Mouse (Mus musculus) brain, adult 2 months (tissue): ENCODE data around the gene Nqo2.

Source experiments
- DNase-seq: peaks from one replicate; pipeline ENCODE4 v3.0.0; 2011; ENCODE audit warnings: low read depth, low spot score

The Nqo2 gene

DNA sequence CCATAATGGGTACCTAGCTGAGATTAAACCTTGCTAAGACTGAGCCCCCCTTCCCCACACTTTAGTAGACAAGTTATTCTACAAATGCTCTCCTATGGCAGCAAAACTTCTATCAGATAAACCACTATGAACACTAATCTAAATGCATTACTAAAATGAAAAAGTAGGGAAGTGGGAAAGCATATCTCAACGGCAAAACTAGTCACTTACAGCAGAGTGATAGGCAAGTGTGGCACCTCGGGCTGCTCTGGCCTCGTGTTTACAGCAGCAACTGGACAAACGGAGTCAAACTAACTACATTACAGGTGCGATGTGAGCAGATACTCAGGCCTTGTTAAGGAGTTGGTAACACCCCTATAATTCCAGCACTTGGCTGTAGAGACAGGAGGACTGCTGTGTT lies 25.1 kb downstream of the Nqo2 start:
- DNase-seq = no peak

- peak; percentile 91 for DNase-seq
These were observed 30.7 kb downstream of the Nqo2 start for GRCm38 (mm10) chr13:33995197-33995596.

- peak; percentile 96 for DNase-seq
These were observed 37.8 kb downstream of the Nqo2 start, which contains the start of the genes Ripk1 and Serpinb6a for GRCm38 (mm10) chr13:34002058-34003006. TSS of gene Ripk1 (plus strand) at chr13:34002363. TSS of gene Serpinb6a (minus strand) at chr13:34002794.

- DNase-seq = peak; percentile 24
These were observed 38.6 kb downstream of the Nqo2 start for GRCm38 (mm10) chr13:34003058-34003457.

GRCm38 (mm10) chr13:34007234-34007633 lies 42.7 kb downstream of the Nqo2 start:
- DNase-seq = no peak

DNA sequence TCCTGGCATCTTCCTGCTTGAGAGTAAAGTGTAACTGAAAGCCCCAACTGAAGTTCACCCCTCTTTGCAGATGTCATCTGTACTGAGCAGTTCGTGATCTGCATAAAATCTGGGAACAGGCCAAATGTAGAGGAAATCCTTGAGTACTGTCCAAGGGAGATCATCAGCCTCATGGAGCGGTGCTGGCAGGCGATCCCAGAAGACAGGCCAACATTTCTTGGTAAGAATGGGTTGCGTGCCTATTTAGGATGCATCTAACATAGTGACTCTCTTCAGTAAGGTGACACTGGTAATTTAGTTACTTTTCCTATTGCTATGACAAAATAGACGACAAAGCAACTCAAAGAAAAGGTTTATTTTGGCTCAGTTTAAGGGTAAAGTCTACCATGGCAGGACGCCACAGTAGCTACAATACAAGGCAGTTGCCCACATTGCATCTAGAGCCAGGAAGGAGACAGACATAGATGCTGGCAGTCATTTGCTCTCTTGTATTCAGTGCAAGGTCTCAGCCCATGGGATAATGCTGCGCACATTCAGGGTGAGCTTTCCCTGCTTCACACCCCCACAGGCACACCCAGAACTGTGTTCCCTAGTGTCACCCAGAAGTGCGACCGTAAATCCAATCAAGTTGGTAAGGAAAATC lies 52.6 kb downstream of the Nqo2 start:
- DNase-seq = peak; percentile 47

DNA sequence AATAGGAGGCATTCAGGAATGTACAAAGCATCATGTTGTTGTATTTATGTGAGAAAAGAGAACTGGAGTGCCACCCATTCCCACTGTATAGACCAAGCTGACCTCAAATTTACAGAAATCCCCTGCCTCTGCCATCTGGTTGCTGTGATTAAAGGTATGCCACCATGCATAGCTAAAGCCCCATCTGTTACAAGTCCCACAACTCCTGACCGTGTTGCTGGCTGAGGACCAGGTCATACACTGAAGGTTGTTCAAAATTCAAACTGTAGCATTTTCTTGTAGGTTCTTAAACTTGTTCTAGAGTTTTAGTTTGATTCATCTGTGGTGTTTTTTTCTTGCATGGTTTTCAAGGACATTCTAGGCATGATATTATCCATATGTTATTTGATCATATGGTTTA lies 54.0 kb downstream of the Nqo2 start:
- no peak for DNase-seq

DNA sequence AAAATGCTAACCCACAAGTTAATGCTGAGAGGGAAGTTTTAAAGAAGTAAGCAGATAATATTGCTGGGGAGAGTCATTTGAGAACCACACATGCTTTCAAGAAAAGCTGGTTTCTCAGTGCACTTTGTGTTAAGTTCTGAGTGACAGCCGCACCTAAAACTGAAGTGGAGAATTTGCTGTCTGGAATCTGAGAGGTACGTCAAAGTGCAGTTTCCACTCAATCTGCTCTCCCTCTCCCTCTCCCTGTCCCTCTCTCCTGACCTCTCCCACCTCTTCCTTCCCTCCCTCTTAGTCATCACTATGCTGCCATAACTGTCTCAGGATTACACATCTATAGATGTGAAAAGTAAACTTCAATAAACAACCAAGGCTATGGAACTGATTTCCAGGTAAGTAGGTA lies 57.5 kb downstream of the Nqo2 start:
- DNase-seq = no peak

GRCm38 (mm10) chr13:34032041-34032440 lies 67.6 kb downstream of the Nqo2 start:
- DNase-seq = no peak

DNA sequence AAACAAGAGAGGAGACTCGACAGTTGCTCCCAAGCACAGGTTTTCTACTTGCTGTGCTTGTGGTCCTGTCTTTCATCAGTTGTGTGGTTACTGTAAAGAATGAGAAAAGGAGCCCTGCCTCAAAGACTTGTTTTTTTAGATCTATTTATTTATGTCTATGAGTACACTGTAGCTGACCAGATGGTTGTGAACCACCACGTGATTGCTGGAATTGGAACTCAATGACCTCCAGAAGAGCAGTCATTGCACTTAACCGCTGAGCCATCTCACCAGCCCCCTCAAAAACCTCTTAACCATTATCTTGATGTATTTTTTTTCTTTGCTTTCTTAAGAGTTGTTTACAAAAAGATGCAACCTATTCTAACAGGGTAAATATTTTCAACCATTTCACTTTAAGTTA lies 70.9 kb downstream of the Nqo2 start:
- DNase-seq = peak; percentile 29

GRCm38 (mm10) chr13:34036726-34037125 lies 72.2 kb downstream of the Nqo2 start:
- DNase-seq = no peak

GRCm38 (mm10) chr13:34037172-34038055 lies 72.9 kb downstream of the Nqo2 start, which contains the start of gene Bphl:
TSS of gene Bphl (plus strand) at chr13:34037597.
- DNase-seq = peak; percentile 98

- DNase-seq = peak; percentile 46
These were observed 73.6 kb downstream of the Nqo2 start for GRCm38 (mm10) chr13:34038056-34038432.
